29 mouse cellular contexts compared by ENCODE assay signal in the genomic region with DNA sequence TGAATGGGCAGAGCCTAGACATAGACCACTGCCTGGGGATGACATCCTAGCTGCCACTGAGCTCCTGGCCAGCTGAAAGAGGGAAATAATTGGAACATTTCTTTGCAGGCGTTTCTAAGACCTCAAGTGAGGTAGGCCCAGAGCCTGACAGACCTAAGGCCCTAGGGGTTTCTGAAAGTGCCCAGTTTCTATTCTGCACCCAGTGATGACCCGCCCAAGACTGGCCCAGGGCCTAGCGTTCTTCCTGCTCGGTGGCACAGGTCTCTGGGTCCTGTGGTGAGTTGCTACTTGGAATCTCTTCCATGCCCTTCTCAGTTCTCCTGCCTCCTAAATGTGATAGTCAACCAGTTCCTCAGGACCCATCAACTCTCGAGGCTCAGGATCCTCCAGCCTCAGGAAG. TPM values are rescaled to one million over a fixed set of nuclear protein-coding genes. Genes with fewer than 3 reads are reported as not detected.
DNase-seq lines count a peak whose midpoint lies in the region; ATAC-seq lines count a peak whose summit lies in the region.
"Had no signal": no experiment of that assay in that cellular context is flagged by ENCODE, and none has a peak within 500 bp of the region (broad histone marks: within the 10 kb centered on the region; RNA-seq: fewer than 3 reads in every experiment).

No protein-coding gene starts in this region.

- H3K9me3 ChIP-seq in kidney, embryonic 14.5 days (ENCODE audit: control insufficient read depth, low read length) = no peaks in the 10 kb centered on the region
- no peaks in the 10 kb centered on the region for H3K9me3 ChIP-seq in megakaryocyte, embryonic 14.5 days
- no peaks in the 10 kb centered on the region for H3K9me3 ChIP-seq in intestine, embryonic 15.5 days
- H3K9me3 ChIP-seq in stomach, embryonic 16.5 days (replicated peaks; ENCODE audit: control insufficient read depth, low read length) = no peaks in the 10 kb centered on the region
- H3K9me3 ChIP-seq: embryonic facial prominence, embryonic 15.5 days; G1E; heart, embryonic 15.5 days; hindbrain, embryonic 13.5 days; liver, embryonic 12.5 days; neural tube, embryonic 12.5 days had no signal

- no peak for ATAC-seq in kidney, embryonic 14.5 days (ENCODE audit: low FRiP score, low TSS enrichment)
- ATAC-seq in megakaryocyte, adult 5-6 weeks (ENCODE audit: poor library complexity, severe bottlenecking) = no peak
- ATAC-seq in intestine, embryonic 15.5 days = no peak
- ATAC-seq in stomach, embryonic 16.5 days (ENCODE audit: insufficient read depth, low FRiP score) = no peak
- ATAC-seq in CD4-positive, CD25-positive, alpha-beta regulatory T cell, adult 4 months = no peak
- ATAC-seq: forebrain, embryonic 14.5 days; liver, embryonic 12.5 days; Patski had no signal

- H3K9ac ChIP-seq in kidney, embryonic 14.5 days (ENCODE audit: low read depth, low read length) = no peak overlapping the region
- H3K9ac ChIP-seq in intestine, embryonic 15.5 days = no peak overlapping the region
- H3K9ac ChIP-seq in stomach, embryonic 16.5 days (ENCODE audit: low read length) = no peak overlapping the region
- H3K9ac ChIP-seq: embryonic facial prominence, embryonic 15.5 days; heart, embryonic 15.5 days; hindbrain, embryonic 13.5 days; liver, embryonic 12.5 days; neural tube, embryonic 12.5 days had no signal

- no peaks in the 10 kb centered on the region for H3K36me3 ChIP-seq in kidney, embryonic 14.5 days (ENCODE audit: control insufficient read depth, insufficient read depth, low read length)
- H3K36me3 ChIP-seq in megakaryocyte, embryonic 14.5 days (replicated peaks; ENCODE audit: low read length) = no peaks in the 10 kb centered on the region
- H3K36me3 ChIP-seq in intestine, embryonic 15.5 days = no peaks in the 10 kb centered on the region
- no peaks in the 10 kb centered on the region for H3K36me3 ChIP-seq in stomach, embryonic 16.5 days (ENCODE audit: control insufficient read depth, insufficient read depth, low read length)
- H3K36me3 ChIP-seq: embryonic facial prominence, embryonic 15.5 days; G1E; heart, embryonic 15.5 days; hindbrain, embryonic 13.5 days; limb, embryonic 13.5 days; liver, embryonic 12.5 days; neural tube, embryonic 12.5 days had no signal

- H3K4me3 ChIP-seq in kidney, embryonic 14.5 days (ENCODE audit: low read length) = no peak overlapping the region
- peak overlapping the region; percentile 30 for H3K4me3 ChIP-seq in megakaryocyte, embryonic 14.5 days (replicated peaks)
- H3K4me3 ChIP-seq in intestine, embryonic 15.5 days (replicated peaks) = no peak overlapping the region
- peak overlapping the region; percentile 30; the same call in 1 of the 2 replicates for H3K4me3 ChIP-seq in stomach, embryonic 16.5 days (replicated peaks; ENCODE audit: low read length)
- H3K4me3 ChIP-seq: embryonic facial prominence, embryonic 15.5 days; heart, embryonic 15.5 days; hindbrain, embryonic 13.5 days; layer of hippocampus, adult 2 months; limb, embryonic 13.5 days; liver, embryonic 12.5 days; neural tube, embryonic 12.5 days had no signal

- H3K27me3 ChIP-seq in kidney, embryonic 14.5 days (ENCODE audit: control insufficient read depth, insufficient read depth, low read length) = no peaks in the 10 kb centered on the region
- H3K27me3 ChIP-seq in megakaryocyte, embryonic 14.5 days (replicated peaks) = peaks cover 33% of the 10 kb centered on the region
- no peaks in the 10 kb centered on the region for H3K27me3 ChIP-seq in intestine, embryonic 15.5 days (replicated peaks)
- no peaks in the 10 kb centered on the region for H3K27me3 ChIP-seq in stomach, embryonic 16.5 days (ENCODE audit: control insufficient read depth, insufficient read depth, low read length)
- H3K27me3 ChIP-seq: embryonic facial prominence, embryonic 15.5 days; heart, embryonic 15.5 days; hindbrain, embryonic 13.5 days; limb, embryonic 13.5 days; liver, embryonic 12.5 days; neural tube, embryonic 12.5 days; Patski had no signal

- H3K4me1 ChIP-seq in kidney, embryonic 14.5 days (ENCODE audit: control insufficient read depth, insufficient read depth, low read length) = no peaks in the 10 kb centered on the region
- H3K4me1 ChIP-seq in megakaryocyte, embryonic 14.5 days = peaks cover 29% of the 10 kb centered on the region
- H3K4me1 ChIP-seq in intestine, embryonic 15.5 days (replicated peaks) = peaks cover 18% of the 10 kb centered on the region; the same call in 1 of the 2 replicates
- peaks cover 16% of the 10 kb centered on the region for H3K4me1 ChIP-seq in stomach, embryonic 16.5 days (ENCODE audit: control insufficient read depth, insufficient read depth, low read length)
- H3K4me1 ChIP-seq: embryonic facial prominence, embryonic 15.5 days; heart, embryonic 15.5 days; hindbrain, embryonic 13.5 days; limb, embryonic 13.5 days; liver, embryonic 12.5 days; neural tube, embryonic 12.5 days had no signal

- peak overlapping the region; percentile 87; the same call in 1 of the 2 replicates for H3K27ac ChIP-seq in kidney, embryonic 14.5 days (ENCODE audit: low read depth, low read length)
- no peak overlapping the region for H3K27ac ChIP-seq in intestine, embryonic 15.5 days
- H3K27ac ChIP-seq in stomach, embryonic 16.5 days (ENCODE audit: low read length) = no peak overlapping the region
- H3K27ac ChIP-seq: embryonic facial prominence, embryonic 15.5 days; heart, embryonic 15.5 days; hindbrain, embryonic 13.5 days; layer of hippocampus, adult 2 months; limb, embryonic 13.5 days; liver, embryonic 12.5 days; neural tube, embryonic 12.5 days had no signal

- peak overlapping the region; percentile 21; the same call in 1 of the 2 replicates for H3K4me2 ChIP-seq in kidney, embryonic 14.5 days (replicated peaks; ENCODE audit: low read depth, low read length)
- H3K4me2 ChIP-seq in intestine, embryonic 15.5 days (replicated peaks) = peak overlapping the region; percentile 20; the same call in 1 of the 2 replicates
- peak overlapping the region; percentile 34 for H3K4me2 ChIP-seq in stomach, embryonic 16.5 days (ENCODE audit: low read depth, low read length)
- H3K4me2 ChIP-seq: embryonic facial prominence, embryonic 15.5 days; hindbrain, embryonic 13.5 days; limb, embryonic 13.5 days; liver, embryonic 12.5 days; neural tube, embryonic 12.5 days had no signal

- 90% methylated on average over 5 of the region's 5 CpGs for WGBS in kidney, embryonic 14.5 days
- 81% methylated on average over 5 of the region's 5 CpGs for WGBS in intestine, embryonic 15.5 days
- WGBS in stomach, embryonic 16.5 days = 87% methylated on average over 5 of the region's 5 CpGs

- DNase-seq in kidney, adult 11 months = no peak
- DNase-seq: adrenal gland, adult 8-10 months; cerebellum, adult 9-10 months; gastrocnemius, postnatal 25 days; heart, postnatal 36 days; kidney, postnatal 25 days; layer of hippocampus, postnatal 36 days; midbrain, embryonic 14.5 days; right cerebral cortex, adult 18-20 months; thymus, postnatal 25 days had no signal

RNA-seq across cellular contexts. Expression of a gene that starts 0.9 kb away (rescaled TPM):
- polyA plus RNA-seq in kidney, embryonic 14.5 days (2014; fragmentation: Nextera tagmentation; extraction: Ambion mirVana) = 2.7 and 3.5 TPM in 2 replicates
- 0.85 TPM in 1 of 2 replicates, not detected in the other for polyA plus RNA-seq in megakaryocyte, embryonic 14.5 days (2012; ENCODE audit: insufficient read depth, low replicate concordance)
- not detected in 2 replicates for total RNA-seq in megakaryocyte, adult 5-6 weeks (2015)
- 0.48 TPM in 1 of 2 replicates, not detected in the other for total RNA-seq in megakaryocyte, adult 5-6 weeks (2017)
- 3.7 and 4.0 TPM in 2 replicates for polyA plus RNA-seq in intestine, embryonic 15.5 days (2015; fragmentation: Nextera tagmentation; extraction: Ambion mirVana)
- 3.2 and 3.5 TPM in 2 replicates for polyA plus RNA-seq in stomach, embryonic 16.5 days (2015; fragmentation: Nextera tagmentation; extraction: Ambion mirVana)
- not detected for polyA plus RNA-seq in CD4-positive, CD25-positive, alpha-beta regulatory T cell, adult 4 months (2017; shearing (Covaris generic))
- total RNA-seq: CH12.LX; common myeloid progenitor, adult 5-6 weeks; G1E; megakaryocyte-erythroid progenitor cell, adult 5-6 weeks had no signal
- polyA plus RNA-seq: G1E, Patski had no signal

RNA-seq across cellular contexts. Expression of a gene that starts 8.3 kb away (rescaled TPM):
- polyA plus RNA-seq in kidney, embryonic 14.5 days (2014; fragmentation: Nextera tagmentation; extraction: Ambion mirVana) = 2.7 and 9.9 TPM in 2 replicates
- not detected in 2 replicates for polyA plus RNA-seq in megakaryocyte, embryonic 14.5 days (2012; ENCODE audit: insufficient read depth, low replicate concordance)
- not detected in 2 replicates for total RNA-seq in megakaryocyte, adult 5-6 weeks (2015)
- not detected in 2 replicates for total RNA-seq in megakaryocyte, adult 5-6 weeks (2017)
- 11.8 and 11.9 TPM in 2 replicates for polyA plus RNA-seq in intestine, embryonic 15.5 days (2015; fragmentation: Nextera tagmentation; extraction: Ambion mirVana)
- polyA plus RNA-seq in stomach, embryonic 16.5 days (2015; fragmentation: Nextera tagmentation; extraction: Ambion mirVana) = 7.4 and 8.9 TPM in 2 replicates
- polyA plus RNA-seq in CD4-positive, CD25-positive, alpha-beta regulatory T cell, adult 4 months (2017; shearing (Covaris generic)) = not detected
- total RNA-seq: CH12.LX; common myeloid progenitor, adult 5-6 weeks; G1E; megakaryocyte-erythroid progenitor cell, adult 5-6 weeks had no signal
- polyA plus RNA-seq: forebrain, embryonic 14.5 days; G1E; Patski had no signal

RNA-seq across cellular contexts. Expression of a gene that starts 15.4 kb away (rescaled TPM):
- polyA plus RNA-seq in kidney, embryonic 14.5 days (2014; fragmentation: Nextera tagmentation; extraction: Ambion mirVana) = 23.7 and 26.6 TPM in 2 replicates
- polyA plus RNA-seq in megakaryocyte, embryonic 14.5 days (2012; ENCODE audit: insufficient read depth, low replicate concordance) = 1.3 and 6.7 TPM in 2 replicates
- total RNA-seq in megakaryocyte, adult 5-6 weeks (2015) = 1.4 and 2.3 TPM in 2 replicates
- 1.8 and 2.1 TPM in 2 replicates for total RNA-seq in megakaryocyte, adult 5-6 weeks (2017)
- 27.9 and 28.3 TPM in 2 replicates for polyA plus RNA-seq in intestine, embryonic 15.5 days (2015; fragmentation: Nextera tagmentation; extraction: Ambion mirVana)
- polyA plus RNA-seq in stomach, embryonic 16.5 days (2015; fragmentation: Nextera tagmentation; extraction: Ambion mirVana) = 24.6 and 28.2 TPM in 2 replicates
- 1 to 10 TPM; 4.3 to 8.8 TPM for polyA plus RNA-seq in CD4-positive, CD25-positive, alpha-beta regulatory T cell, adult 4 months (2017; shearing (Covaris generic))

RNA-seq across cellular contexts. Expression of a gene that starts 29.7 kb away (rescaled TPM):
- polyA plus RNA-seq in kidney, embryonic 14.5 days (2014; fragmentation: Nextera tagmentation; extraction: Ambion mirVana) = 51.9 and 73.0 TPM in 2 replicates
- 16.4 and 20.2 TPM in 2 replicates for polyA plus RNA-seq in megakaryocyte, embryonic 14.5 days (2012; ENCODE audit: insufficient read depth, low replicate concordance)
- total RNA-seq in megakaryocyte, adult 5-6 weeks (2015) = 29.0 and 29.3 TPM in 2 replicates
- total RNA-seq in megakaryocyte, adult 5-6 weeks (2017) = 15.7 and 16.7 TPM in 2 replicates
- polyA plus RNA-seq in intestine, embryonic 15.5 days (2015; fragmentation: Nextera tagmentation; extraction: Ambion mirVana) = 62.4 and 66.0 TPM in 2 replicates
- 53.5 and 54.0 TPM in 2 replicates for polyA plus RNA-seq in stomach, embryonic 16.5 days (2015; fragmentation: Nextera tagmentation; extraction: Ambion mirVana)
- 10 to 100 TPM; 19.5 to 24.0 TPM for polyA plus RNA-seq in CD4-positive, CD25-positive, alpha-beta regulatory T cell, adult 4 months (2017; shearing (Covaris generic))

RNA-seq across cellular contexts. Expression of a gene that starts 31.4 kb away (rescaled TPM):
- 0.37 and 0.53 TPM in 2 replicates for polyA plus RNA-seq in kidney, embryonic 14.5 days (2014; fragmentation: Nextera tagmentation; extraction: Ambion mirVana)
- polyA plus RNA-seq in megakaryocyte, embryonic 14.5 days (2012; ENCODE audit: insufficient read depth, low replicate concordance) = 7.8 and 12.3 TPM in 2 replicates
- not detected in 2 replicates for total RNA-seq in megakaryocyte, adult 5-6 weeks (2015)
- total RNA-seq in megakaryocyte, adult 5-6 weeks (2017) = not detected in 2 replicates
- polyA plus RNA-seq in intestine, embryonic 15.5 days (2015; fragmentation: Nextera tagmentation; extraction: Ambion mirVana) = not detected in 2 replicates
- polyA plus RNA-seq in stomach, embryonic 16.5 days (2015; fragmentation: Nextera tagmentation; extraction: Ambion mirVana) = 0.80 and 0.99 TPM in 2 replicates
- polyA plus RNA-seq in CD4-positive, CD25-positive, alpha-beta regulatory T cell, adult 4 months (2017; shearing (Covaris generic)) = not detected
- total RNA-seq: common myeloid progenitor, adult 5-6 weeks; G1E; gastrocnemius, postnatal 25 days; heart, postnatal 36 days; megakaryocyte-erythroid progenitor cell, adult 5-6 weeks had no signal
- polyA plus RNA-seq: liver, embryonic 12.5 days had no signal

Comparison
In these comparisons a context has a peak if more than half of its experiments do, and no peak if none do; other contexts are left out.
1. H3K4me3 ChIP-seq: peak in megakaryocyte, embryonic 14.5 days (single experiment) and stomach, embryonic 16.5 days (single experiment); none in kidney, embryonic 14.5 days (single experiment) and intestine, embryonic 15.5 days (single experiment).
2. Peak in every context shown above with its lines, with median percentiles within 50 percentile points of each other: H3K4me2 ChIP-seq.